Mouse (Mus musculus) cerebellum, adult 9-10 months (tissue): ENCODE data around the gene Tagln.

Source experiments
- DNase-seq: peaks from one replicate; pipeline ENCODE4 v3.0.0; 2022

The Tagln gene

GRCm38 (mm10) chr9:45935628-45936210 lies at the start of gene Tagln:
Gene Tagln, minus strand, starts transcription at chr9:45936058.
- DNase-seq: peak; percentile 16

GRCm38 (mm10) chr9:45985229-45985567 lies 49.3 kb upstream of the Tagln start:
- peak; percentile 79 for DNase-seq

- peak; percentile 89 for DNase-seq
These were observed 48.8 kb upstream of the Tagln start for GRCm38 (mm10) chr9:45984409-45985228.

GRCm38 (mm10) chr9:45983676-45984408 lies 48.0 kb upstream of the Tagln start:
- peak; percentile 56 for DNase-seq

GRCm38 (mm10) chr9:45981331-45981730 lies 45.5 kb upstream of the Tagln start:
- DNase-seq: no peak

GRCm38 (mm10) chr9:45980611-45981010 lies 44.8 kb upstream of the Tagln start:
- no peak for DNase-seq

GRCm38 (mm10) chr9:45979778-45980177 lies 43.9 kb upstream of the Tagln start:
- no peak for DNase-seq

GRCm38 (mm10) chr9:45976884-45977283 lies 41.0 kb upstream of the Tagln start:
- no peak for DNase-seq

- no peak for DNase-seq
These were observed 27.7 kb upstream of the Tagln start for GRCm38 (mm10) chr9:45963577-45963976.

GRCm38 (mm10) chr9:45961855-45962254 lies 26.0 kb upstream of the Tagln start:
- no peak for DNase-seq

- DNase-seq: no peak
These were observed 23.8 kb upstream of the Tagln start for GRCm38 (mm10) chr9:45959661-45960060.

- DNase-seq: no peak
These were observed 23.0 kb upstream of the Tagln start for GRCm38 (mm10) chr9:45958851-45959250.

- DNase-seq: no peak
These were observed 22.3 kb upstream of the Tagln start for GRCm38 (mm10) chr9:45958023-45958670.

GRCm38 (mm10) chr9:45955107-45955963 lies 19.5 kb upstream of the Tagln start, which contains the start of gene Sidt2:
Gene Sidt2, minus strand, starts transcription at chr9:45955258.
- peak; percentile 86 for DNase-seq

- DNase-seq: peak; percentile 65
These were observed 18.6 kb upstream of the Tagln start for GRCm38 (mm10) chr9:45954294-45955106.

- DNase-seq: peak; percentile 25
These were observed 17.8 kb upstream of the Tagln start for GRCm38 (mm10) chr9:45953511-45954293.

GRCm38 (mm10) chr9:45952890-45953289 lies 17.0 kb upstream of the Tagln start:
- DNase-seq: no peak

GRCm38 (mm10) chr9:45952057-45952456 lies 16.2 kb upstream of the Tagln start:
- no peak for DNase-seq

GRCm38 (mm10) chr9:45946872-45947183 lies 11.0 kb upstream of the Tagln start:
- peak; percentile 21 for DNase-seq

GRCm38 (mm10) chr9:45946182-45946871 lies 10.5 kb upstream of the Tagln start:
- no peak for DNase-seq
